Mouse (Mus musculus): ENCODE data around the gene Gtf2h2. TPM values are rescaled to one million over a fixed set of nuclear protein-coding genes. Genes with fewer than 3 reads are reported as not detected.
"Not testable (repeated sequence)": the region's sequence is repeated elsewhere in the genome, so short reads cannot be mapped to it uniquely, and the experiment has no call there.

The Gtf2h2 gene
- total RNA-seq, 2 experiments from 2014 or later = 54.7 to 62.9 TPM

- DNase-seq = no peak
Observed at GRCm38 (mm10) chr13:100490424-100490823, 2.0 kb downstream of the Gtf2h2 start.

GRCm38 (mm10) chr13:100483610-100484009 is 8.8 kb downstream of the Gtf2h2 start:
- DNase-seq = no peak

- no peak for DNase-seq
Observed at GRCm38 (mm10) chr13:100463527-100464222, 28.7 kb downstream of the Gtf2h2 start.

- no peak for DNase-seq
Observed at GRCm38 (mm10) chr13:100461336-100461735, 31.0 kb downstream of the Gtf2h2 start.

GRCm38 (mm10) chr13:100452415-100453127 is 39.8 kb downstream of the Gtf2h2 start, which contains the start of gene Naip1:
Gene Naip1 (minus strand): TSS chr13:100452869.
- DNase-seq = not testable (repeated sequence)

GRCm38 (mm10) chr13:100449495-100449894 is 42.9 kb downstream of the Gtf2h2 start:
- DNase-seq = no peak

GRCm38 (mm10) chr13:100440116-100440515 is 52.3 kb downstream of the Gtf2h2 start:
- DNase-seq = no peak

GRCm38 (mm10) chr13:100438701-100439100 is 53.7 kb downstream of the Gtf2h2 start:
- no peak for DNase-seq

- no peak for DNase-seq
Observed at GRCm38 (mm10) chr13:100437322-100437825, 55.0 kb downstream of the Gtf2h2 start.

- DNase-seq = not testable (repeated sequence)
Observed at GRCm38 (mm10) chr13:100436556-100437163, 55.7 kb downstream of the Gtf2h2 start.

GRCm38 (mm10) chr13:100419958-100420357 is 72.4 kb downstream of the Gtf2h2 start:
- DNase-seq = not testable (repeated sequence)

GRCm38 (mm10) chr13:100414428-100414827 is 78.0 kb downstream of the Gtf2h2 start:
- DNase-seq = no peak

Other genes with a start within 250 kb of the Gtf2h2 start
- under 1 TPM; 0.32 to 0.40 TPM for gene Naip5, start 246.3 kb downstream of the Gtf2h2 start, total RNA-seq (2021)
- under 1 TPM; 0.17 to 0.20 TPM for gene Naip6, start 174.9 kb downstream of the Gtf2h2 start, total RNA-seq (2021)
- gene Naip1, start 39.7 kb downstream of the Gtf2h2 start, total RNA-seq (2021) = under 1 TPM; 0.12 to 0.13 TPM
- gene Ocln, start 60.1 kb upstream of the Gtf2h2 start, total RNA-seq (2021) = 10 to 100 TPM; 13.1 to 13.4 TPM
- gene Marveld2, start 124.4 kb upstream of the Gtf2h2 start, total RNA-seq (2021) = 1 to 10 TPM; 1.0 to 1.2 TPM
- 10 to 100 TPM; 84.9 to 86.4 TPM for gene Ak6, start 158.4 kb upstream of the Gtf2h2 start, total RNA-seq (2021)
- 10 to 100 TPM; 14.9 to 17.1 TPM for gene Rad17, start 158.5 kb upstream of the Gtf2h2 start, total RNA-seq (2021)
- 10 to 100 TPM; 23.1 to 23.9 TPM for gene Taf9, start 159.0 kb upstream of the Gtf2h2 start, total RNA-seq (2021)
- under 1 TPM; 0.15 to 0.17 TPM for gene Ccdc125, start 177.1 kb upstream of the Gtf2h2 start, total RNA-seq (2021)
- 10 to 100 TPM; 38.5 to 39.5 TPM for gene Cdk7, start 238.4 kb upstream of the Gtf2h2 start, total RNA-seq (2021)